Mouse (Mus musculus) ovary, adult 18-20 months (tissue): ENCODE results near the gene Sdk2.

ENCODE experiments used
- DNase-seq: peaks from one replicate; pipeline ENCODE4 v3.0.0; 2022; ENCODE audit warnings: low spot score, mixed read lengths

The Sdk2 gene

DNA sequence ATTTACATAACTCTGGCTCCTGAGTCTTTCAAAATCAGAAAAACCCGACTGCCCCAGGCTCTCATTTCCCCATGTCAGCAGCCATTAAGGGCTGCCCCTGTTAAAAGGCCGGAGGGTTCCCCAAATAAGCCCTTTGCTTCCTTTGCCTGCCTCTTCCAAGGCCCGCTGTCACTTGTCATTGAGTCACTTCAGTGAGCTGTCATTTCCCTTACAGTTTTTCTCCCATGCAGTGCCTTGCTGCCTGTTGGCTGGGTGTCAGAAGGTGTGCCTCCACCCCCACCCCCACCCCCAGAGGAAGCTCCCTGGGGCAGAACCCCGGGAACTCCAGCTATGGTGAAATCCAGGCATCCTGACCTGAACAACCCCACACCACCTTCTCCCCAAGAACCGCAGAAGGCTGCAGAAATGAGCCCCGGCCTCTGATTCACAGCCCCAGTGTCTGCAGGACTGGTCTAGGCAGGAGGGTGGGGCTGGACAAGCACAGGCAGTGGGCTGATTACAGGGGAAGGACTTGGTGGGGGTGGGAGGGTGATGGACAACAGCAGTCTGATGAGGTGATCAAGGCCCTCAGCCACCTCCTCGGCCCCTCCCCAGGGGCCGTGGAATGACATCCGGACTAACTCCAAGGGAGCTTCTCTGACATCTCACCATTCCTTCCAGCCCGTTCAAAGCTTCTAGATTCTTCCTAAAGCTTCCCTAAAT lies 300.4 kb downstream of the Sdk2 start:
- no peak for DNase-seq

DNA sequence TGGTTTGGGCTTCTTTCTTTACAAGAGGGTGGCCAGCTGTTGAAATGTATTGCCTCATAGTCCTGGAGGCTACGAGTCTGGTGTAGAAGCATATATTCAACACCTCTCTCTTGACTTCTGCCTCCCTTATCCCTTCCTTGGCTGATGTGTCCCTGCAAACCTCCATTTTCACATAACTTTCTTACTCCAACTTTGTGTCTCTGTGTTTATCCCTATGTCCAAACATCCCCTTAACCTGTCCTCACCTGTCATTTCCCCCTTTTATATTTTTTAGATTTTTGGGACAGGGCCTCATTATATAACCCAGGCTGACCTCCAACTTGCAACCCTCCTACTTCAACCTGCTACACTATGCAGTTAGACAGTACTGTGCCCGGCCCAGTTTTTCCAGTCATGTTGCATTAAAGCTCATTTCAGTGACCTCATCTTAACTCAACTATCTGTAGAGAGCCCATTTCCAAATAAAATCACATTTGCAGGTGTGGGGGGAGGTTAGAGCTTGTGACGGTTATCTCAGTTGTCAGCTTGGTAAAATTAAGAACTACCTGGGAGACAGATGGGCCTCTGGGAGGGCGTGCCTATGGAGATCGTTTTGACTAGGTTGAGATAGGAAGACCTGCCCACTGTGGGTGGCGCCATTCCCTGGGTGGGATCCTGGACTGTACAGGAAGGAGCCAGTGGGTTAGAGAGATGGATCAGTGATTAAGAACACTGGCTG lies 302.6 kb downstream of the Sdk2 start:
- no peak for DNase-seq

DNA sequence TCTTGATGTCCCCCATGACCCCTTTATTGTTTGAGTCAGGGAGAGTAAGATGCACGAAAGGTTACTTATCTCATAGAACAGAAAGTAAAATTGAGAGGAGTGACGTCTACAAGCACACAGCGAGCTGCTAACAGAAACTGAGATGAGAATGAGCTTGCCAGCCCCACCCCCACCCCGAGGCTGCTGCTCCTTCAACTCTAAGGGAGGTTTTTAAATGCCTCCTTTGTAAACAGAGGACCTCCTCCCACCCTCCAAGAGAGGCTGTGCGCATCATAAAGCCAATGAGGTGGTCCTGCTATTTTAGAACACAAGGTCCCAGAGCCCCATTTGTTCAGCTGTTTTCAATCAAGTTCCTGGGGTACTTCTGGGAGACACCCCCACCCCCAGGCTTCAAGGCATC lies 303.4 kb downstream of the Sdk2 start:
- no peak for DNase-seq

DNA sequence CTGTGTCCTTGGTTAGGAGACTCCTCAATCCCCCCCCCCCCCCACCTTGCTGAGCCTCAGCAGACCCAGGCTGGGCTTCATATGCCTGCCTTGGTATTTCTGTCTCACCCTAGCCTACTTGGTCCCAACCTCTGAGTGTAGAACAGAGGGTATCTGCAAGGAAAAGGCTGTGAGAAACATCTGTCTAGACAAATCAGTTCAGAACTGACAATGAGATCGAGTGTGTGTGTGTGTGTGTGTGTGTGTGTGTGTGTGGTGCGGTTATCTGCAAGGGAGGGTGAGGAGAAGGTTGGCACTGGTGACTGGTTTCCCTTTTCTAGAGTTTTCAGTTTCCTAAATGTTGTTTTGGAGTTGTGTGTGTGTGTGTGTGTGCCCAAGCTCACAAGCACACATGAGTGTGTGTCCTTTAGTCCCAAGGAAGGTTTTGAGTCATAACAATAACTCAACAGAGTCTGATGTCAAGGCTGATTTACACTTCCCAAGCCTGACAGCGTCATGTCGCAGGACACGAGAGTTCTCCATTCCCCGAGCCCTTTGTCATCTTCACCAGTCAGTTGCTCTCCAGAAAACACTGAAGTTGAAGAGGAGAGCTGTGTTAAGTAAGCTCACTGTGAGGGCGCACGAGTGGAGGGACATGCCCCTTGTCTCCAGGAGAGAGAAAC lies 304.6 kb downstream of the Sdk2 start:
- no peak for DNase-seq

DNA sequence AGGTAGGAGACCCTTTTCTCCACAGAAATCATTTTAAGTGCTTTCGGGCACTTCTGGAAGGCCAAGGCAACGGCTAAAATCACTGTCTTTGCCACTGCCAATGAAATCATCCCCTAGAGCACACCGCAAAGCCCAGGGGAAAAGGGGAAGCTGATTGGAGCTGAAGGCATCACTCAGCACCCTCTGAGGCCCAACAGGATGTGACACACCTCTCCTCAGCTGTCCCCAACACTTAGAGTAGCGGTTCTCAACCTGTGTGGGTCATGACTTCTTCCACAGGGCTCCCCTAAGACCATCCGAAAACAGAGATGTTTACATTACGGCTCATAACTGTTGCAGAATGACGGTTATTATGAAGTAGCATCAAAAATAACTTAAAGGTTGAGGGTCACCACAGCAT lies 305.2 kb downstream of the Sdk2 start:
- no peak for DNase-seq

DNA sequence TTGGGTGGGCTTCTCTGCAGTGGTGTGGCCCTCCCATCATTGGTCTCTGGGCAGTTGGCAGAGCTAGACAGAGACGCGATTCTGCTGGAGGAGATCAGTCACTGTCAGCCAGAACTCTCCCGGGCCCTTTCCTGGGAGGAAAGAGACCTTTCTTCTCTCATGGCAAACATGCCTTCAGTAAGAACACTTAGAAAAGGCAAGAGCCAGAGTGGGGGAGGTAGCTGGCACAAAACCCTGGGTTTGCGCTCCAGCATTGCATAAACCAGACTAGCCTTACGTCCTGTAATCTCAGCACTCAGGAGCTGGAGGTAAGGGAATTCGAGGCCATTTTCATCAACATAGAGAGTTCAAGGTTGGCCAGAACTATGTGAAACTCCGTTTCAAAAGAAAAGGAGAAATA lies 306.4 kb downstream of the Sdk2 start:
- no peak for DNase-seq

DNA sequence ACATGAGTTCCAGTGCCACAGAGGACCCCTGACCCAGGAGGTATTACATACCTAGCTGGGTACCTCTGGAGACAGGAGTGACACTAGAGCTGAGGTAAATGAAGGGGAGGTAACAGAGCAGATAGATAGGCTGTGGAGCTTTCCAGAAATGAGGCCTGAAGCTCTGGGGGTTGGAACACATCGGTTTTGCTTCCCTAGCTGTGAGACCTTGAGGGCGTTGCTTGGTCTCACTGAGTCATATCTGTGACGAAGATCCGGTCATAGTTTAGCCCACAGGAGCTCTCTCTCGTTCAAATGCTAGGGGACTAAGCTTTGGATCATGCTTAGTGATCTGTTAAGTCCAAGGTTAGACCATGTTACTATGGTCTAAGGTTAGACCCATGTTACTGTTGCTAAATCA lies 308.0 kb downstream of the Sdk2 start:
- DNase-seq = no peak

DNA sequence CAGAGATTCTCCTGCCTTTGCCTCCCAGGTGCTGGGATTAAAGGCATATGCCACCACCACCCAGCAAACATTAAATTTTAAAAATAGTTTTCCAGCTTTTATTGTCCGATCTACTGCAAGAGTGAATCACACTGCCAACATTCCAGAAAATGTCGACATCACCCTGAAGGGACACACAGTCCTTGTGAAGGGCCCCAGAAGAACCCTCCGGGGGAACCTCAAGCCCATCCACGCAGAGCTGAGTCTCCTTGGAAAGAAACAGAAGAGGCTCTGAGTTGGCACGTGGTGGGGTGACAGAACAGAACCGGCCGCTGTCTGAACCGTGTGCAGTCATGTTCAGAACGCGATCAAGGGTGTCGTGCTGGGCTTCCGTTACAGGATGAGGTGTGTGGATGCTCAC lies 310.3 kb downstream of the Sdk2 start:
- DNase-seq = no peak

DNA sequence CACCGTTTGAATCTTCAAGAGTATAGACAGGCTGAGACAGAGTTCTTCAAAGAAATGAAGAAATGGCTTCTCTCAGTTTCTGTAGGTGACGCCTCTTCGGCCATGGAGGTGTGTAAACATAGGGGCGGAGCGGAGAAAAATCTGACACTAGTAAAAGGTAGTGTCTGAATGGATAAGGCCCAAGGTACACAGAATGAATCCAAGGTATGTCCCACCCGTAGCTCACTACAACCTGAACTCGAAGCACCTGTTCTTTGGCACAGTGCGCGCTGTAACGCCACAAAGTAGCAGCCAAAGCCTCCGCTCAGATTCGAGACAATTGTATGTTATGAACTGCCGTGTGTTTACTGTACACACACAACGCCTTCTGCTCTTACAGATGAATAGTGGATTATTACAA lies 311.0 kb downstream of the Sdk2 start:
- no peak for DNase-seq

DNA sequence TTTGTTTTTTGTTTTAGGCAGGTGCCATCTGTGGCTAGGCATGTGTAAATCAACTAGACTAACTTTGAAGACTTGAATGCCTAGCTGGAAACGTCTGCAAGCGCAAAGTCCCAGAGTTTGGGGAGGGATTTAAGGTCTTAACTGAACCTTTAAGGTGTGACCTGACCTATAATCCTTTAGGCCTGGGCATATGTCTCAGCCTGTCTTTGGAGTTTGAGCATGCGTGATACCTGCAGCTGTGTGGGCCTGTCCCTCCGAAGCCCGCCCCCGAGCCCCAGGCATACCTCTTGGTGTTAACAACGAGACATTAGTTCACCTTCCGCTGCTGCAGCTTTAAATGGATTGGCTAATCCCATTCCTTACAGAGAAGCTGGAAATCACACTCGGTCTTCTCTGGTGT lies 312.0 kb downstream of the Sdk2 start:
- no peak for DNase-seq

DNA sequence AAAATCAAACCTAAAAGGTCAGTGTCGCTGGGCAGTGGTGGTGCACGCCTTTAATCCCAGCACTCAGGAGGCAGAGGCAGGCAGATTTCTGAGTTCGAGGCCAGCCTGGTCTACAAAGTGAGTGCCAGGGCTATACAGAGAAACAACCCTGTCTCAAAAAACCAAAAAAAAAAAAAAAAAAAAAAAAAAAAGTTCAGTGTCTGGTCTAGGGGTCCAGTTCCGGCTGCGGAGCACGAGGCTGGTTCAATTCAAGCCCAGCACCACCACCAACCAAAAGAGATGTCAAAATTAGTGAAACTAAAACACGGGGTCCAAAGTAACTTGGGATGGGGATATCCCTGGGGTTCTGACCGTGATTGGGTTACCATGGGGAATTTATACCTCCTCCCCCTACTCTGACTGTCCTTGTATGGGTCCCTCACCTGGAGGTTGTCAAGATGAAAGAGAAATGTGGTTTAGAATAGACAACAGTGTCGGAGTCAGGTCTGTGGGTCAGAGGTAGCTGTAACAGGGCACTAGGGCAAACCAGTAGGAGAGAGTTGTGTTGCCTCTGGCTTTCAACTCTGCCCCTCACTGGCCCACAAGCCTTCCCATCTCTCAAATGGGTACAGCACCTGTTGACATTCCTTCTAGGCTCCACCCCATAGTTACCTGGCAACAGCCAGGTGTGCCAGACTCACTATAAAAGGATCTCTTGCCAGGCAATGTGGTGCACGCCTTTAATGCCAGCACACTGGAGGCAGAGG lies 314.0 kb downstream of the Sdk2 start:
- no peak for DNase-seq

DNA sequence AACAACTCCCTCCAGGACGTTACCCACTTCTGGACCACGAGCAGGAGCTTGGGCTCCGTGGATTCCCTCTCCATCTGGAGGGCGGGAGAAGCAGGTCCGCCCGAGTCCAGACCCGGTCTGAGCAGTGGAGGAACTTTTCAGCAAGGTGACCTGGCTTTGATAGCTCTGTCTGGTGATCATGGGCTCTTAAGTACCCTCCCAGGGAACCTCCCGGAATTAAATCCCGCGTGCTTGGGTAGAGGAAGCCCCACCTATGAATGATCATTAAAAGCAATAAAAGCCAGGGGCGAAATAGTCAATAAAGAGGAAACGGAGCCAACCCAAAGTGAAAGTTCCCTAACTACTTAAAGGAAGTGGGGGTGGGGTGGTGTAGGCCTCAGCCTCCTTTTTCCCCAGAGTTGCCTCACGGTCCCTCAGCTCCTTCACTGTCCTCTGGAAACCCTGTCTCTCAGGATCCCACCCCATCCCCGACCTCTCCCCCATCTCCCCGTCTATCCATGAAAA lies 314.6 kb downstream of the Sdk2 start:
- no peak for DNase-seq

DNA sequence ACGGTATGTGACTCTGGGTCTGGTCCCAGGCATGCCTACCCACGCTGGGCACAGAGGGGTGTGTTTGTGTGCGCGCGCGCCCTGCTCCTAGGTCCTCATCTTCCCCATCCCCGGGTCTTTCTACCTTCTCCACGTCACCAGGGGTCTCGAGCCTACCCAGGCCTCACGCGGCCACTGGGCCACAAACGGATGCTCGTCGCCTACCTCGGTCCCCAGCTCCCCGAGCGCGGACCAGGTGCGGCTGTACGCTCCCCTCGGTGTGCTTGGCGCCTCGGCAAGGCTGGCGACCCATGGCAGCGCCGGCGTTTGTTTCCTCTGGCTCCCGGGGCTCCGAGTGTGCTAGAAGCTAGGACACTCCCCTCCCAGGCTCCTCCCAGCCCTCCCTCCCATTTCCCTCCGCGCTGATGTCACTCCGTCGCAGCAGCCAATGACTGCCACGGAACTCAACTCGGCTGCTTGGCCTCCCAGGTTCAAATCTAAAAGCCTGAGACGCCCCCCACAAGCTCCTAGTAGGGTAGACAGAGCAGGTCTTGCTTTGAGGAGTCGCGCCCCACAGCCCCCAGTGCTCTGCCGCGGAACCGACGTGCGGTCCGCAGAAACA lies 315.3 kb downstream of the Sdk2 start, which contains the start of gene Cdc42ep4:
TSS of gene Cdc42ep4 (minus strand) at position 398 of the 601 bp plus-strand sequence.
- DNase-seq = peak; percentile 78

DNA sequence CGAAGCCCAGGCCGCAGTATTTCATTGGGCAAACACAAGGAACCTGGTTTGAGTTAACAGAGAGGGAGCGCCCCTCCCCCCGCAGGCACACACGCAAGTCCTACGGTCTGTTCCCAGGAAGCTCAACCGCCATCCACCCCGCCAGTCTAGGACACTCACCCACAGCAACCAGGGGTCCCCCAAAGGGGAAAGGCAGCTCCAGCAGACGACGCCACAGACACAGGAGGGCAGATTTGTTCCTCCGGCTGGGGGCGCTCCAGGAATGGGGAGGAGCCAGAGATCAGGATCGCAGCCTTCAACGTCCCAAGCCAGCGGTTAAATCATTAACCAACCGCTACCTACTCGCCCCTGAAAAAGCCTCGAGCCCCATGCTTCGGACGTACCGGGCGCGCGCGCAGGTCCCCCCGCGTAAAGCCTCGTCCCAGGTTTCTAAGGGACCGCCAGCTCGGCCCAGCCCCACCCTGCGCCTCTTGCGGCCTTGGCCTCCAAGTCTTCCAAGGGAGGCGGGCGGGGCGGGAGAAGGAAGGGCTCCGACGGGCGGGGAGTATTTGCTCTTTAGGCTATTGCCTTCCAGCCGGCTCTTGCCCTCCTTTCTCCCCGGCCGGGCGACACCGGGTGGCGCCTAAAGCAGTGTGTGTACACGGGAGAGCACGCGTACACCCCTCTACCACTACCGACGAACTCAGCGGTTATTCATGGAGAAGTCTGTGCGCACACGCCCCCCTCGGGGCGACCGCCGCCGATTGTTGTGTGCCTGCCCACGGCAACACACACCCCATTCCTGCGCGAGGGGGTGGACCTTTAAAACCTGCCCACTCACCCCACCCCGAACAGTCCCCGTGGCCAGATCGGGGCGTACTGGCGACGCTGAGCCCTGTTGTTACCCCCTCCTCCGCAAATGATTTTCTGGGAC lies 316.0 kb downstream of the Sdk2 start:
- peak; percentile 65 for DNase-seq

DNA sequence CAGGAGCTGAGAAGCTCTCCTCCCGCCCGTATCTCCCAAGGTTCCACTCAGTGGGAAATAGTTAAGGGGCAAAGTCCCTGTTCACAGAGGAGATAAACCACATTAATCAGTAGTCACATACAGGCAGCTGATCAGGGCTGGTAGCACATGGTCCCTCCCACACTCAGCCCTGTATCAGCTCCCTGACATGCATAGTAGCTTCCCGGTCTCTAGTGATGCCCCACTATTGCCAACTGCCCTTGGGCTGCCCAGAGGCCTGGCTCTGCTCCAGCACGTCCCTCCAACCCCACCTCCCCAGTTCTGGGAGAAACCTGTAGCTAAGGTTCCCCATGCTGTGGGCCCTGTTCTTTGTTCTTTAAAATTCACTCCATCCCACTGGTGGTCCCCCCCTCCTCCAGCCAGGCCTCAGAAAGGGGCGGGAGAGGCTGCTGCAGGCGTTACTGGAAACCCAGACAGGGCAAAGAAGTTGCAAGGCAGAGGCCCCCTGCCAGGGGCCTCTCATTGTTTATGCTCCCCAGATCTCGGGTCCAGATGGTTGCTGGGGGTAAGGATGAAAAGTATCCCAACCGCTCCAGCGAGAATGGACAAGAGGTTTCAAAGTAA lies 317.0 kb downstream of the Sdk2 start:
- DNase-seq = no peak

DNA sequence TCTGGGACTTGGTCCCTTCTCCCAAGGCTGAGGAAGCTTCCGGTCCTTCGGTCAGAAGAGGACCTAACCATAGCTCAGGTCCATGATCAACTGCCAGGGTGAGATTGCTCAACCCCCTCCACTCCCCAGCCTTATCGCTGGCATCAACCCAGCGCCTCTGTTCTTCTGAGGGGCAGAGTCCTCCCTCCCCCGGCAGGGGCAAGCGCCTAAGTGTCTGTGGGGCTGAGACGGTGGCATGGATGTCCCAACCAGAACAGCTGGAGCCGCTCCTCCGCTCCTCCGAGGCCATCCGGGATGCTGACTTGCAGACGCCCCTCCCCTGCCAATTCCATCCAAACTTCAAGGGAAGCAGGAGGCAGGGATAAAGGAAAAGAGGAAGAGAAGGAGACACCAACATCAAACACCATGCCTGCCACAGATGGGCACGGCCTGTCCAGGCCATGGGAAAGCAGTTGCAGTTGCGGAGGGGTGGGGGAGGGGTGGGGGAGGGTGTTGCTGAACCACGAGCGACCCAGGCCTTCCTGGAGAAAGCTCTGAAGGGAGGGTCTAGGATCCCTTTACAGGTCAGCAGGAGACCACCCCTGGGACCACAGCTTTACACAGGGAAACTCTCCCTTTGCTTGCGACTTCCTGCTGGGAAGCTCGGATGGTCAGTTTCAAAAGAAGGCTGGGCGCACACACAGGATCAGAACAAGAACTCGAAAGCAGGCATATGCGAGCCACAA lies 317.9 kb downstream of the Sdk2 start:
- peak; percentile 57 for DNase-seq

DNA sequence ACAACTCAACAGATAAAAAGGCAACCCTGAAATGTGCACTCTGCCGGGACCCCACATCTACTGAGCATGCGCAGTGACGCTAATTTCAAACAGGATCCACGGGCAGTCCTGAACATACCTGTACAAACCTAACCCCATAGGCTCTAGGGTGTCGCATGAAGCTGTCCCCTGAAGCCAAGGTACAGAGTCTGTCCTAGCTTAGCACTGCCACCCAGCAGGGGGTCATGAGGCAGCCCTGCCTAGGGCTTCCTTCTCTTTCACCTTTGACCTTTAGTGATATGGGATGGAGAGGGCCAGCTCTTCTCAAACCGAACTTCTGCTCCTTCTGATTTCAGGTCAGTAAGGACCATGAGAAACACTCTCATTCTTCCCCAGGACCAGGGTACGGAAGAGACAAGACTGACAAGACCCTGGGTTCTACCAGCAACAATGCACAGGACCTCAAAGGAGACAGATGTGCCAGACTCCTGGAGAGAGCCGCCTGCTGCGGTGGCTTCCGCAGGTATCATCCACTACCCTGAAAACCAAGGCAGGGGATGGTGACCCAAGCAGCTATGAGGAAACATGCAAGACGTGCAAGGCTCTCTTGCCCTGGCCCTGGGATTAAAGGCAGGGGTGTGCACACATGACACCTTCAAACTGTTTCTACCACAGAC lies 319.0 kb downstream of the Sdk2 start:
- no peak for DNase-seq

DNA sequence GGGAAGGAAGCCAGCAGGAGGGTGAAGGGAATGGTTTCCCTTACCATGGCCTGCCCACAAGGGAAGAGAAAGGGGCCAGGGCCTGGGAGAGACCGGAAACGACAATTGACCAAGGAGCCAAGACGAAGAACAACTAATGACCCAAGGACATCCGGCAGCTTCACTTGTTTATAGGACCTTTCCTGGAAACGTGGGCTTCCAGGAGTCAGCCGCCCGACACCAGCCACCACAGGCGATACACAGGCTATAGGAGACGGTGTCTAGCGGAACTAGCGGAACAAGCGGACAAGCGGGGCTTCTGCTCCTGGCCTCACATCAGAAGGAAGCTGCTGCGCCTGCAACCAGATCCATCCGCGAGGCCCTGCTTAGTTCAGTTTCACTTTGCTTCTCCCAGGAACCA lies 319.8 kb downstream of the Sdk2 start:
- no peak for DNase-seq

DNA sequence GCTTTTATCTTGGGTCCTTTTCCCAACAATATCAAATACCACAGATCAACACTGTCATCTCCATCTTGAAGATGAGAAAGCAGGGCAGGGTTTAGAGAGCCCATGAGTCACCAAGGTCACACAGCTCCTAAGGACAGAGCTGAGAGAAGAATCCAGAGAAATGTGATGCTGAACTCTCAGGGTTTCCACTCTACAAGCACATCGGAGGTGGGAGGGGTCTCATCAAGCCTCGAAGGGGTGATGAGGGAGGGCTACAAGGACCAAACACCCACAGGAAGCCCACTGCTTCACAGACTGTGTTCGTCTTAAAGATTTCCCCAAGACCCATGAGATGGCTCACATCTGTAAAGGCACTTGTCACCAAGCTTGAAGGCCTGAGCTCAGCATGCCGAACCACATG lies 320.9 kb downstream of the Sdk2 start:
- DNase-seq = no peak
